Mouse (Mus musculus) heart, postnatal 0 days (tissue): ENCODE data around the gene Coa4. TPM values are rescaled to one million over a fixed set of nuclear protein-coding genes. Genes with fewer than 3 reads are reported as not detected.

Experiments used
- ATAC-seq: fragments of 200-750 bp; cut with Nextera tagmentation; 2 replicates; pipeline ENCODE4 v1.8.0; 2017; ENCODE audit warnings: low read depth, moderate number of reproducible peaks, moderate library complexity; ENCODE audit not compliant: insufficient read depth
- DNase-seq: peaks from one replicate; pipeline ENCODE4 v3.0.0-alpha.2; 2016; ENCODE audit warnings: low spot score
- H3K27ac ChIP-seq: fragments of 300-500 bp; sonication (generic); 2 replicates; pipeline ENCODE4 v1.5.1; 2014; ENCODE audit warnings: low read depth, mild to moderate bottlenecking
- H3K27me3 ChIP-seq: fragments of 300-500 bp; sonication (generic); 2 replicates; pipeline ENCODE4 v1.6.1; 2014; ENCODE audit warnings: low read length, mixed read lengths; ENCODE audit not compliant: control insufficient read depth, insufficient read depth
- H3K36me3 ChIP-seq: fragments of 300-500 bp; sonication (generic); replicated peaks from 2 replicates; pipeline ENCODE4 v1.6.1; 2014; ENCODE audit warnings: low read length, mixed read lengths; ENCODE audit not compliant: control insufficient read depth, insufficient read depth
- H3K4me1 ChIP-seq: fragments of 300-500 bp; sonication (generic); 2 replicates; pipeline ENCODE4 v1.6.1; 2014; ENCODE audit warnings: antibody characterized with exemption; ENCODE audit not compliant: control insufficient read depth, insufficient read depth
- H3K4me2 ChIP-seq: fragments of 300-500 bp; sonication (generic); 2 replicates; pipeline ENCODE4 v1.6.1; 2014; ENCODE audit warnings: low read depth, mild to moderate bottlenecking, low read length, moderate library complexity
- H3K4me3 ChIP-seq: fragments of 300-500 bp; sonication (generic); 2 replicates; pipeline ENCODE4 v1.5.1; 2014; ENCODE audit warnings: low read depth, low read length
- H3K9ac ChIP-seq: fragments of 300-500 bp; sonication (generic); replicated peaks from 2 replicates; pipeline ENCODE4 v1.6.1; 2014; ENCODE audit warnings: low read depth, low read length, mixed read lengths
- H3K9me3 ChIP-seq: fragments of 300-500 bp; sonication (generic); replicated peaks from 2 replicates; pipeline ENCODE4 v1.6.1; 2016; ENCODE audit warnings: low read length; ENCODE audit not compliant: control insufficient read depth
- CTCF ChIP-seq: IDR thresholded peaks from 2 replicates; pipeline ENCODE4 v1.5.1; 2016; ENCODE audit warnings: antibody characterized with exemption, control low read depth, low read depth
- EP300 ChIP-seq: IDR thresholded peaks from 2 replicates; pipeline ENCODE4 v1.6.1; 2016; ENCODE audit warnings: antibody characterized with exemption, low read depth
- WGBS: fragments of 180-500 bp; shearing (Covaris S2); extraction: QIAGEN DNeasy Blood & Tissue Kit; methylation state at CpG from one replicate; pipeline ENCODE4 v1.1.7; 2014; 5-methylcytosine and 5-hydroxymethylcytosine counted together
- polyA plus RNA-seq: library from polyadenylated mRNA; unstranded; fragments of >200 nt; fragmentation: Nextera tagmentation; extraction: Ambion mirVana; gene quantifications from 2 replicates; pipeline ENCODE4 v1.2.1, GENCODE M21; 2015
- total RNA-seq: library from RNA; depleted of rRNA; stranded (reverse); fragments of >200 nt; gene quantifications from 2 replicates; pipeline ENCODE4 v1.2.3, GENCODE M21; 2014; ENCODE audit warnings: low replicate concordance

Coa4 gene
- total and polyA plus RNA-seq, 2 experiments from 2014 or later = 4.3 to 21.1 TPM

DNA sequence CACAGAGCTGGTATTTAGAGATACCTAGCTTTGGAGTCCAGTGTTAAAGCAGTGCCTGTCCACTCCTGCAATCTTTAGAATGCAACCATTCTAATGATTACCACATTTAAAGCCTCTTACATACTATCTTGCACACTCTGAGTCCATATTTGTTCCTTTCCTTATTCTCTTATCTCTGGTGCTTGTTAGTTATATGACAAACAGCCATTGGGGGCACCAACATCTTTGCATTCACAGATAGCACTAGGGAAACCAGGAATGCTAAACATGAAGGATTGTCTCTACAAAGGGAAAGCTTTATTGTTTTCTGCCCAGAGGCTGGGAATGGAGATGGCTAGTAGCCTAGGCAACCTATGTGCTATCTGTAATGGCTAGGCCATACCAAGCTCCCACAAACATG lies 33.0 kb downstream of the Coa4 start:
- no peak for ATAC-seq
- Histone ChIP-seq H3K4me1 (no peaks in the 10 kb centered on the region), H3K9me3 (no peaks in the 10 kb centered on the region), H3K27me3 (no peaks in the 10 kb centered on the region), H3K4me3 (no peak overlapping the region), H3K9ac (no peak overlapping the region), H3K4me2 (no peak overlapping the region), H3K27ac (no peak overlapping the region), H3K36me3 (peaks cover 29% of the 10 kb centered on the region)
- TF ChIP-seq EP300 (no peak), CTCF (no peak)
- no peak for DNase-seq

DNA sequence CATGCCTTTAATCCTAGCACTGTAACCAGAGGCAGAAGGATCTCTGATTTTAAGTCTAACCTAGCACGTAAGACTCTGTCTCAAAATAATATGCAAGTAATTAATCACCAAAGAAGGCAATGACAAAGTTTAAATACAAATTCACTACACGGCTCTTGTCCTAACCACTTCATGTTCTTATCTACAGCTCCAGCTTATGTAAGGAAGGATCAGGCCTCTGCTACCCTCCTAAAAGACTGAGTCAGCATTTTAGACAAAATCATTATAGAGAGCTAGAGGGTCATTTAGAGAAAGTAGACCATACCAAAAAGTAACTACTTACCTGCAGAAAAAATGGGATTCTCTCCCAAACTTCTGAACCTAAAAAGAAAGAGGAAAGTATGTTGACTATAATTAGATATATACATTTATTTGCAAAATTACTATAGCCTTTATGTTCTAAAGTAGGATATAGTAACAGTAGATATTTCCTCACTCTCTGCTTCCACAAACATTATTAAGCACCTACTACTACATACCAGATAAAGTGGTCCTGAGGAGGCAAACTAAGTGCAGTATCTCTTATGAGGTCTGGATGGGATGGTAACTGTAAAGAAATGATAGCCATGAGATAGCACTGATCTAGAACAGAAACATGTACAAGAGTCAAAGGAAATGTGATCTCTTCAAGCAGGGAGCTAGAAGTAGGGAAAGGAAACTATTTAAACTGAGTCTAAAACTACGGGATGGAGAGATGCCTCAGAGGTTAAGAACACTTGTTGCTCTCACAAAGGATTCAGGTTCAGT lies 34.3 kb downstream of the Coa4 start:
- Histone ChIP-seq H3K9me3 (no peaks in the 10 kb centered on the region), H3K4me3 (no peak overlapping the region), H3K27ac (no peak overlapping the region), H3K9ac (no peak overlapping the region), H3K4me2 (no peak overlapping the region), H3K4me1 (no peaks in the 10 kb centered on the region), H3K36me3 (peaks cover 24% of the 10 kb centered on the region), H3K27me3 (no peaks in the 10 kb centered on the region)
- TF ChIP-seq EP300 (no peak), CTCF (no peak)
- 64% methylated on average over 3 of the region's 3 CpGs for WGBS
- ATAC-seq = no peak
- no peak for DNase-seq

DNA sequence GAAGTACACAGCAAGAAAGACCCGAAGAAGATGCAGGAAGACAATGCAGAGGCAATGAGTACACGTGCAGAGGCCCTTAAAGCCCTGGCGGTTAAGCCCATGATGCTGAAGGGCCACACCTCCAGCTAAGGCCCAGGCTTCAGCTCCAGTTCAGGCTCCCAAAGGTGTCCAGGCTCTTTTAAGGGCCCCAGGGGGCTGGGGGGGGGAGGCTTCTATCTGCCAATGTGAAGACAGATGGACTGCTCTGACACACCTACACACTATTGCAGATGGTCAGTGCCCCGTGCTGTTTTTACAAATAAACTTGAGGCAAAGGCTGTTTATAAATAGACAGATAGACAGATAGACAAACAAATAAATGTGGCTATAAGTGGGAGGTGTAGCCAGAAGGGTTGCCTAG lies 35.2 kb downstream of the Coa4 start:
- ATAC-seq (no peak), DNase-seq (no peak)
- H3K4me1 ChIP-seq = no peaks in the 10 kb centered on the region
- H3K36me3 ChIP-seq = peaks cover 21% of the 10 kb centered on the region
- no peak overlapping the region for H3K4me3 ChIP-seq
- H3K27ac ChIP-seq = no peak overlapping the region
- H3K4me2 ChIP-seq = no peak overlapping the region
- H3K27me3 ChIP-seq = no peaks in the 10 kb centered on the region
- H3K9me3 ChIP-seq = no peaks in the 10 kb centered on the region
- no peak for TF ChIP-seq EP300
- TF ChIP-seq CTCF = no peak
- H3K9ac ChIP-seq = no peak overlapping the region
- WGBS = 71% methylated on average over 4 of the region's 4 CpGs

- H3K9ac ChIP-seq = no peak overlapping the region
- 78% methylated on average over 4 of the region's 4 CpGs for WGBS
- no peaks in the 10 kb centered on the region for H3K27me3 ChIP-seq
- no peak for ATAC-seq
- no peak overlapping the region for H3K27ac ChIP-seq
- no peak for TF ChIP-seq CTCF
- no peak for TF ChIP-seq EP300
- DNase-seq = no peak
- H3K36me3 ChIP-seq = peaks cover 14% of the 10 kb centered on the region
- no peak overlapping the region for H3K4me3 ChIP-seq
- H3K4me2 ChIP-seq = no peak overlapping the region
- H3K9me3 ChIP-seq = no peaks in the 10 kb centered on the region
- H3K4me1 ChIP-seq = no peaks in the 10 kb centered on the region
Observed at GRCm38 (mm10) chr7:100572704-100573103, 35.8 kb downstream of the Coa4 start.

- DNase-seq = no peak
- Histone ChIP-seq H3K4me3 (no peak overlapping the region), H3K4me2 (no peak overlapping the region), H3K27ac (no peak overlapping the region; the same call in 1 of the 2 replicates), H3K4me1 (peaks cover 8% of the 10 kb centered on the region), H3K36me3 (peaks cover 6% of the 10 kb centered on the region; the same call in 1 of the 2 replicates), H3K9ac (no peak overlapping the region), H3K27me3 (no peaks in the 10 kb centered on the region), H3K9me3 (no peaks in the 10 kb centered on the region)
- WGBS = 35% methylated on average over 2 of the region's 2 CpGs
- no peak for ATAC-seq
- no peak for TF ChIP-seq CTCF
- TF ChIP-seq EP300 = no peak
Observed at GRCm38 (mm10) chr7:100578794-100579193, 41.9 kb downstream of the Coa4 start.

- ATAC-seq = no peak
- H3K27me3 ChIP-seq = no peaks in the 10 kb centered on the region
- DNase-seq = no peak
- peak overlapping the region; percentile 65 for H3K4me3 ChIP-seq
- TF ChIP-seq CTCF = no peak
- TF ChIP-seq EP300 = no peak
- peak overlapping the region; percentile 69 for H3K4me2 ChIP-seq
- H3K27ac ChIP-seq = peak overlapping the region; percentile 91
- WGBS = 43% methylated on average over 7 of the region's 7 CpGs
- H3K9ac ChIP-seq = peak overlapping the region; percentile 78
- H3K9me3 ChIP-seq = no peaks in the 10 kb centered on the region
- H3K4me1 ChIP-seq = peaks cover 8% of the 10 kb centered on the region
- peaks cover 6% of the 10 kb centered on the region; the same call in 1 of the 2 replicates for H3K36me3 ChIP-seq
Observed at GRCm38 (mm10) chr7:100582235-100582634, 45.4 kb downstream of the Coa4 start.
